Mouse (Mus musculus) cortical plate, adult 2 months (tissue): ENCODE measurements around the gene Hist1h2ad.

Experiments used
- CTCF ChIP-seq: fragments of 200-500 bp; IDR thresholded peaks from 2 replicates; pipeline ENCODE4 v1.5.1; 2011; ENCODE audit warnings: mild to moderate bottlenecking, control low read depth, low read length; ENCODE audit not compliant: insufficient read depth; ENCODE audit errors: extremely low read depth
- POLR2A ChIP-seq: fragments of 200-500 bp; IDR thresholded peaks from 2 replicates; pipeline ENCODE4 v1.6.1; 2011; ENCODE audit warnings: mild to moderate bottlenecking, low read length, control low read depth; ENCODE audit not compliant: insufficient read depth; ENCODE audit errors: extremely low read depth

DNA sequence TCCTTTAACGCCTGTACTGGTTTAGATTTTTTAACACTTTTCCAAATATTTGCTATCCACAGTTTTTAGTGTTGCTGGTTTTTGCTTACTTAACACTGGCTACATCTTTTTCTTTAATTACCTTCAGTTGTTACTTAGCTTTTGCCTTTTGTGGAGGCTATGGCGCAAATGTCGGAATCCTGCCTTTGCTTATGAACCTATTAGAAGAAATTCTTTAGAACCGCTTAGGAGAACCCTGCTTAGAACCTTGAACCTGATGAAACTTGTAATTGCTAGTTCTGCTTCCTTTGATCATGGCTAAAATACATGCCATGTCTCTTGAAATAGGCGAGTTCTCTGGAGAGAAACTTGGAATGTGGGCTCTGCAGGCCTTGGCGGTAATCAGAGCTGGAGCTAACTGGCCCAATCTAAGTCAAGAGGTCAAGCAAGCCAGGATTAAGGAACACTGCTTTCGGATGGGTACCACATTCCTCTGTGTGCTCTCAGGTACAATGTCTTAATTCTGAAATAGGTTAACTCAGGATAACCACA lies 2.2 kb downstream of the Hist1h2ad start:
- TF ChIP-seq CTCF (no peak), POLR2A (no peak)
